Mouse (Mus musculus) olfactory bulb, adult 2 months (tissue): Measurements from ENCODE around the gene Fbxl5. TPM values are rescaled to one million over a fixed set of nuclear protein-coding genes. Genes with fewer than 3 reads are reported as not detected.

Experiments used
- H3K27ac ChIP-seq: fragments of 200-500 bp; 2 replicates; pipeline ENCODE4 v1.5.1; 2012; ENCODE audit warnings: low read depth, low read length; ENCODE audit not compliant: insufficient read depth
- H3K4me1 ChIP-seq: fragments of 200-500 bp; 2 replicates; pipeline ENCODE4 v1.6.1; 2012; ENCODE audit warnings: low read length; ENCODE audit not compliant: control insufficient read depth, insufficient read depth
- H3K4me3 ChIP-seq: fragments of 200-500 bp; 2 replicates; pipeline ENCODE4 v1.5.1; 2012; ENCODE audit warnings: mild to moderate bottlenecking, low read depth, low read length, moderate library complexity; ENCODE audit not compliant: insufficient read depth
- CTCF ChIP-seq: fragments of 200-500 bp; IDR thresholded peaks from 2 replicates; pipeline ENCODE4 v1.5.1; 2012; ENCODE audit warnings: low read depth, mild to moderate bottlenecking, low read length, moderate library complexity; ENCODE audit not compliant: insufficient read depth
- POLR2A ChIP-seq: fragments of 200-500 bp; IDR thresholded peaks from 2 replicates; pipeline ENCODE4 v1.6.1; 2012; ENCODE audit warnings: mild to moderate bottlenecking, low read depth, low read length, moderate library complexity; ENCODE audit not compliant: insufficient read depth
- WGBS: fragments of 180-500 bp; shearing (Covaris S2); methylation state at CpG from one replicate; pipeline ENCODE4 v1.1.7; 2018; 5-methylcytosine and 5-hydroxymethylcytosine counted together
- polyA plus RNA-seq: library from polyadenylated mRNA; stranded (reverse); fragments of >200 nt; gene quantifications from 2 replicates; pipeline ENCODE4 v1.2.4, GENCODE M21; 2012; ENCODE audit warnings: low replicate concordance; ENCODE audit not compliant: missing spikeins, insufficient read depth, insufficient read length

The Fbxl5 gene
- polyA plus RNA-seq, 1 experiment, result not detected

- TF ChIP-seq CTCF (no peak), POLR2A (no peak)
- H3K4me3 ChIP-seq, result no peak within 1 kb of the TSS
- H3K4me1 ChIP-seq, result no peaks in the 10 kb centered on the region
- no peak within 1 kb of the TSS for H3K27ac ChIP-seq
- 55% methylated on average over 12 of the region's 12 CpGs for WGBS
Measured at GRCm38 (mm10) chr5:43818695-43819094, 2.7 kb downstream of the Fbxl5 start, which contains the start of gene Bst1. Gene Bst1 (plus strand): TSS chr5:43818885.

- whole genome bisulfite sequencing, result 57% methylated on average over 1 of the region's 1 CpGs
- no peak overlapping the region for H3K27ac ChIP-seq
- H3K4me1 ChIP-seq, result no peaks in the 10 kb centered on the region
- H3K4me3 ChIP-seq, result no peak overlapping the region
- TF ChIP-seq POLR2A (no peak), CTCF (no peak)
Measured at GRCm38 (mm10) chr5:43815769-43816168, 5.7 kb downstream of the Fbxl5 start.

GRCm38 (mm10) chr5:43814536-43814935, 6.9 kb downstream of the Fbxl5 start:
- H3K27ac ChIP-seq, result no peak overlapping the region
- 88% methylated on average over 2 of the region's 2 CpGs for whole genome bisulfite sequencing
- TF ChIP-seq POLR2A (no peak), CTCF (no peak)
- no peak overlapping the region for H3K4me3 ChIP-seq
- no peaks in the 10 kb centered on the region for H3K4me1 ChIP-seq

GRCm38 (mm10) chr5:43810427-43811062, 10.9 kb downstream of the Fbxl5 start:
- Histone ChIP-seq H3K4me3 (no peak overlapping the region), H3K27ac (no peak overlapping the region), H3K4me1 (no peaks in the 10 kb centered on the region)
- TF ChIP-seq CTCF (no peak), POLR2A (no peak)
- WGBS, result 97% methylated on average over 1 of the region's 1 CpGs

GRCm38 (mm10) chr5:43807744-43808696, 13.4 kb downstream of the Fbxl5 start:
- H3K4me3 ChIP-seq, result peak overlapping the region; percentile 38
- peak overlapping the region; percentile 22; the same call in 1 of the 2 replicates for H3K27ac ChIP-seq
- TF ChIP-seq POLR2A (peak; percentile 36; the same call in 1 of the 2 replicates), CTCF (no peak)
- H3K4me1 ChIP-seq, result 0 out of 2 replicates have a peak, but pooled peaks cover 2% of the 10 kb centered on the region
- 5% methylated on average over 48 of the region's 48 CpGs for WGBS

GRCm38 (mm10) chr5:43806914-43807313, 14.5 kb downstream of the Fbxl5 start:
- no peak overlapping the region for H3K27ac ChIP-seq
- 0 out of 2 replicates have a peak, but pooled peaks cover 2% of the 10 kb centered on the region for H3K4me1 ChIP-seq
- TF ChIP-seq POLR2A (no peak), CTCF (no peak)
- no peak overlapping the region for H3K4me3 ChIP-seq
- WGBS, result 76% methylated on average over 4 of the region's 4 CpGs

GRCm38 (mm10) chr5:43806340-43806739, 15.1 kb downstream of the Fbxl5 start:
- H3K4me3 ChIP-seq, result no peak overlapping the region
- H3K27ac ChIP-seq, result no peak overlapping the region
- WGBS, result 93% methylated on average over 7 of the region's 7 CpGs
- TF ChIP-seq POLR2A (no peak), CTCF (no peak)
- 0 out of 2 replicates have a peak, but pooled peaks cover 2% of the 10 kb centered on the region for H3K4me1 ChIP-seq

- WGBS, result 59% methylated on average over 2 of the region's 2 CpGs
- Histone ChIP-seq H3K4me3 (no peak overlapping the region), H3K27ac (no peak overlapping the region), H3K4me1 (0 out of 2 replicates have a peak, but pooled peaks cover 2% of the 10 kb centered on the region)
- TF ChIP-seq CTCF, result no peak
- TF ChIP-seq POLR2A, result no peak
Measured at GRCm38 (mm10) chr5:43805401-43805800, 16.0 kb downstream of the Fbxl5 start.

GRCm38 (mm10) chr5:43801798-43802197, 19.6 kb downstream of the Fbxl5 start:
- Histone ChIP-seq H3K4me1 (0 out of 2 replicates have a peak, but pooled peaks cover 2% of the 10 kb centered on the region), H3K27ac (no peak overlapping the region), H3K4me3 (no peak overlapping the region)
- TF ChIP-seq CTCF, result no peak
- TF ChIP-seq POLR2A, result no peak
- WGBS, result 94% methylated on average over 4 of the region's 4 CpGs
